Mouse (Mus musculus) adrenal gland, postnatal 4 days (tissue): ENCODE measurements around the gene Slit2. TPM values are rescaled to one million over a fixed set of nuclear protein-coding genes. Genes with fewer than 3 reads are reported as not detected.
"Not testable (repeated sequence)": the region's sequence is repeated elsewhere in the genome, so short reads cannot be mapped to it uniquely, and the experiment has no call there.

ENCODE experiments used
- DNase-seq, 2 experiments: peaks; one replicate each; pipeline ENCODE4 v3.0.0; 2021 to 2022; ENCODE audit warnings: low spot score in 2 of 2, mixed read lengths in 2 of 2
- total RNA-seq, 2 experiments: library from RNA; stranded (reverse); gene quantifications; 2 replicates each; pipeline ENCODE4 v1.2.3; 2021

Slit2 gene
- total RNA-seq, 2 experiments from 2014 or later, result 24.0 to 44.5 TPM

GRCm38 (mm10) chr5:48219624-48220155 lies 236.8 kb downstream of the Slit2 start:
- no peak for DNase-seq

- no peak for DNase-seq
Observed at GRCm38 (mm10) chr5:48225500-48225899, 242.6 kb downstream of the Slit2 start.

- DNase-seq, result no peak
Observed at GRCm38 (mm10) chr5:48230430-48231080, 247.6 kb downstream of the Slit2 start.

GRCm38 (mm10) chr5:48234728-48235127 lies 251.8 kb downstream of the Slit2 start:
- no peak for DNase-seq

GRCm38 (mm10) chr5:48235270-48235669 lies 252.3 kb downstream of the Slit2 start:
- no peak for DNase-seq

GRCm38 (mm10) chr5:48240751-48241150 lies 257.8 kb downstream of the Slit2 start:
- DNase-seq, result not testable (repeated sequence)

- DNase-seq, result no peak
Observed at GRCm38 (mm10) chr5:48248327-48248726, 265.4 kb downstream of the Slit2 start.

- DNase-seq, result no peak
Observed at GRCm38 (mm10) chr5:48277561-48277960, 294.6 kb downstream of the Slit2 start.

GRCm38 (mm10) chr5:48301186-48301585 lies 318.2 kb downstream of the Slit2 start:
- no peak for DNase-seq

- no peak for DNase-seq
Observed at GRCm38 (mm10) chr5:48315057-48315602, 332.2 kb downstream of the Slit2 start.

- no peak for DNase-seq
Observed at GRCm38 (mm10) chr5:48320597-48320996, 337.7 kb downstream of the Slit2 start.

GRCm38 (mm10) chr5:48326221-48326620 lies 343.3 kb downstream of the Slit2 start:
- no peak for DNase-seq

- no peak for DNase-seq
Observed at GRCm38 (mm10) chr5:48327652-48328051, 344.7 kb downstream of the Slit2 start, which contains the start of gene 5730480H06Rik. TSS of gene 5730480H06Rik (plus strand) at chr5:48327952.

- no peak for DNase-seq
Observed at GRCm38 (mm10) chr5:48329751-48330150, 346.8 kb downstream of the Slit2 start.

- DNase-seq, result no peak
Observed at GRCm38 (mm10) chr5:48330817-48331216, 347.9 kb downstream of the Slit2 start.

- no peak for DNase-seq
Observed at GRCm38 (mm10) chr5:48331441-48331840, 348.5 kb downstream of the Slit2 start.

- no peak for DNase-seq
Observed at GRCm38 (mm10) chr5:48333407-48333806, 350.5 kb downstream of the Slit2 start.

GRCm38 (mm10) chr5:48333884-48334513 lies 351.1 kb downstream of the Slit2 start:
- no peak for DNase-seq

- no peak for DNase-seq
Observed at GRCm38 (mm10) chr5:48340808-48341433, 358.0 kb downstream of the Slit2 start.

GRCm38 (mm10) chr5:48345095-48345982 lies 362.4 kb downstream of the Slit2 start:
- DNase-seq, result no peak
